Mouse (Mus musculus): ENCODE measurements around the gene Nucb1.

GRCm38 (mm10) chr7:45525809-45526473, 15.7 kb upstream of the Nucb1 start, which contains the start of the genes Ppp1r15a and Plekha4:
- TF ChIP-seq FOSL1 (IDR thresholded peaks at IDR 0.05; ENCODE audit: insufficient read depth, low read length, poor library complexity, severe bottlenecking) = no peak
- TF ChIP-seq CTCF (IDR thresholded peaks at IDR 0.05; ENCODE audit: control insufficient read depth, insufficient read depth, insufficient read length) = no peak
- TF ChIP-seq CEBPB (IDR thresholded peaks at IDR 0.05; ENCODE audit: low read depth) = no peak
- TF ChIP-seq MAX (IDR thresholded peaks at IDR 0.05) = no peak
